In the genomic region with DNA sequence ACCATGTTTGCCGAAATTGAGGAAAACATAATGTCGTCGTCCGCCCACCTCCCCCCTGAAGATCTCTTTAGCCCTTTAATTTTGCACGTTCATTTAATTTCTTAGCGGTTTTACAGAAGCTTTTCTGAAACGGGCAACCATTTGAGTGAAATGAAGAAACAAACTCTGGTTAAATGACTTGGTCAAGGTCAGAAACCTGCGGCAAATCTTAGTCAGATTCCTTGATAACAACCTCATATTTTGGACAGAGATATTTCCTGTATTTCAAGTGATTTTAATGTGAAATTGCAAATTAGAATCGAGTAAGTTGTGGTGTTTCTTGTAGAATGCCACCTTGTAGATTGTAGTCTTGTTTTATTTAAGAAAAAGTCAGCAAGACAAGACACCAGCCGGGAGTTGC, we compare ENCODE assay signal across 8 mouse cellular contexts. TPM values are rescaled to one million over a fixed set of nuclear protein-coding genes. Genes with fewer than 3 reads are reported as not detected.
A peak's percentile ranks its signal among the peaks of the same experiment; 100 is the strongest.
DNase-seq lines count a peak whose midpoint lies in the region; ATAC-seq and TF ChIP-seq lines count a peak whose summit lies in the region.

No protein-coding gene starts in this region.

- peaks cover 41% of the 10 kb centered on the region for H3K36me3 ChIP-seq in heart, embryonic 13.5 days
- peaks cover 32% of the 10 kb centered on the region for H3K36me3 ChIP-seq in ES-Bruce4 (ENCODE audit: control insufficient read depth, insufficient read depth, low read length, poor library complexity, severe bottlenecking)
- H3K36me3 ChIP-seq in hindbrain, embryonic 11.5 days (ENCODE audit: control insufficient read depth, insufficient read depth, low read length), result 0 out of 2 replicates have a peak, but pooled peaks cover 4% of the 10 kb centered on the region
- H3K36me3 ChIP-seq in midbrain, embryonic 10.5 days, result peaks cover 44% of the 10 kb centered on the region

- peak overlapping the region; percentile 82 for H3K4me2 ChIP-seq in heart, embryonic 13.5 days
- H3K4me2 ChIP-seq in hindbrain, embryonic 11.5 days (replicated peaks; ENCODE audit: low read depth, low read length), result peak overlapping the region; percentile 57

- H3K4me3 ChIP-seq in heart, embryonic 13.5 days, result peak overlapping the region; percentile 96
- peak overlapping the region; percentile 82; the same call in 1 of the 2 replicates for H3K4me3 ChIP-seq in ES-Bruce4 (ENCODE audit: low read depth, low read length)
- peak overlapping the region; percentile 76 for H3K4me3 ChIP-seq in hindbrain, embryonic 11.5 days (ENCODE audit: low read depth, low read length)
- H3K4me3 ChIP-seq in midbrain, embryonic 10.5 days, result peak overlapping the region; percentile 92

- WGBS in heart, embryonic 13.5 days, result 21% methylated on average over 10 of the region's 10 CpGs
- WGBS in hindbrain, embryonic 11.5 days, result 37% methylated on average over 10 of the region's 10 CpGs
- 46% methylated on average over 10 of the region's 10 CpGs for WGBS in midbrain, embryonic 10.5 days

- peaks cover 23% of the 10 kb centered on the region for H3K4me1 ChIP-seq in heart, embryonic 13.5 days
- peaks cover 2% of the 10 kb centered on the region for H3K4me1 ChIP-seq in ES-Bruce4 (ENCODE audit: control insufficient read depth, insufficient read depth, low read length)
- H3K4me1 ChIP-seq in hindbrain, embryonic 11.5 days (replicated peaks; ENCODE audit: control insufficient read depth, insufficient read depth, low read length), result no peaks in the 10 kb centered on the region
- peaks cover 11% of the 10 kb centered on the region for H3K4me1 ChIP-seq in midbrain, embryonic 10.5 days

- TF ChIP-seq CTCF in ES-Bruce4 (IDR thresholded peaks at IDR 0.05; ENCODE audit: low read depth, low read length), result no peak

- H3K27ac ChIP-seq in heart, embryonic 13.5 days (replicated peaks), result peak overlapping the region; percentile 86; the same call in 1 of the 2 replicates
- no peak overlapping the region for H3K27ac ChIP-seq in ES-Bruce4 (ENCODE audit: insufficient read depth, low read length)
- no peak overlapping the region for H3K27ac ChIP-seq in hindbrain, embryonic 11.5 days (ENCODE audit: low read depth, low read length)
- peak overlapping the region; percentile 92; the same call in 1 of the 2 replicates for H3K27ac ChIP-seq in midbrain, embryonic 10.5 days (replicated peaks)

- H3K9ac ChIP-seq in heart, embryonic 13.5 days, result peak overlapping the region; percentile 96
- H3K9ac ChIP-seq in ES-Bruce4 (ENCODE audit: low read depth, poor library complexity, severe bottlenecking), result peak overlapping the region; percentile 77
- peak overlapping the region; percentile 78 for H3K9ac ChIP-seq in hindbrain, embryonic 11.5 days (ENCODE audit: low read depth, low read length)

- TF ChIP-seq EP300 in ES-Bruce4 (IDR thresholded peaks at IDR 0.05; ENCODE audit: insufficient read depth, low read depth, low read length), result no peak

- no peaks in the 10 kb centered on the region for H3K9me3 ChIP-seq in heart, embryonic 13.5 days
- no peaks in the 10 kb centered on the region for H3K9me3 ChIP-seq in ES-Bruce4 (replicated peaks; ENCODE audit: control insufficient read depth, insufficient read depth, low read length, poor library complexity, severe bottlenecking)
- no peaks in the 10 kb centered on the region for H3K9me3 ChIP-seq in hindbrain, embryonic 11.5 days (ENCODE audit: control insufficient read depth, low read length)
- no peaks in the 10 kb centered on the region for H3K9me3 ChIP-seq in midbrain, embryonic 10.5 days (replicated peaks)

- H3K27me3 ChIP-seq in heart, embryonic 13.5 days (replicated peaks), result peaks cover 21% of the 10 kb centered on the region
- H3K27me3 ChIP-seq in ES-Bruce4 (ENCODE audit: control insufficient read depth, insufficient read depth, low read length, poor library complexity, severe bottlenecking), result no peaks in the 10 kb centered on the region
- no peaks in the 10 kb centered on the region for H3K27me3 ChIP-seq in hindbrain, embryonic 11.5 days (ENCODE audit: control insufficient read depth, insufficient read depth, low read length)
- peaks cover 5% of the 10 kb centered on the region for H3K27me3 ChIP-seq in midbrain, embryonic 10.5 days (ENCODE audit: low read depth, poor library complexity, severe bottlenecking)

- TF ChIP-seq POLR2A in ES-Bruce4 (IDR thresholded peaks at IDR 0.05; ENCODE audit: insufficient read depth, low read length), result no peak

- no peak for DNase-seq in heart, postnatal 25 days (ENCODE audit: low spot score)
- DNase-seq in hindbrain, embryonic 11.5 days (ENCODE audit: low spot score), result no peak
- DNase-seq in midbrain, embryonic 10.5 days (ENCODE audit: low spot score), result no peak
- DNase-seq in layer of hippocampus, postnatal 25 days (ENCODE audit: extremely low spot score in 1 of 2, low spot score in 1 of 2), result no peak
- no peak for DNase-seq in thymus, postnatal 14 days
- no peak for DNase-seq in thymus, adult 18-20 months

- intact Hi-C loops in heart, postnatal 25 days (cut with DNase I), result loop anchor here (5.0 kb wide), 1 partner anchor 49 kb away; no protein-coding TSS in a partner anchor

- no peak for ATAC-seq in heart, embryonic 13.5 days (ENCODE audit: extremely low read depth, insufficient number of reproducible peaks, low FRiP score, low TSS enrichment)
- no peak for ATAC-seq in hindbrain, embryonic 11.5 days (ENCODE audit: low FRiP score)

RNA-seq across cellular contexts. Expression of a gene that starts 5.0 kb away (rescaled TPM):
- polyA plus RNA-seq in heart, embryonic 13.5 days (2015; fragmentation: Nextera tagmentation; extraction: Ambion mirVana), result 62.0 and 62.8 TPM in 2 replicates
- 10 to 100 TPM; 18.3 to 27.7 TPM for total RNA-seq in heart, postnatal 25 days (2021)
- polyA plus RNA-seq in ES-Bruce4 (2011; ENCODE audit: insufficient read depth, insufficient read length, low read depth, missing spikeins), result 165 and 186 TPM in 2 replicates
- polyA plus RNA-seq in hindbrain, embryonic 11.5 days (2014; fragmentation: Nextera tagmentation; extraction: Ambion mirVana), result 74.8 and 91.1 TPM in 2 replicates
- 80.8 and 91.6 TPM in 2 replicates for polyA plus RNA-seq in midbrain, embryonic 10.5 days (2016; fragmentation: Nextera tagmentation; extraction: Ambion mirVana)
- total RNA-seq in layer of hippocampus, postnatal 25 days (2021), result 10 to 100 TPM; 16.9 to 23.5 TPM

RNA-seq across cellular contexts. Expression of a gene that starts 13.5 kb away (rescaled TPM):
- polyA plus RNA-seq in heart, embryonic 13.5 days (2015; fragmentation: Nextera tagmentation; extraction: Ambion mirVana), result 33.5 and 34.7 TPM in 2 replicates
- total RNA-seq in heart, postnatal 25 days (2021), result 10 to 100 TPM in 1 of 2 experiments, 1 to 10 TPM in 1; 9.5 to 10.4 TPM
- polyA plus RNA-seq in ES-Bruce4 (2011; ENCODE audit: insufficient read depth, insufficient read length, low read depth, missing spikeins), result 90.1 and 99.5 TPM in 2 replicates
- 69.8 and 77.3 TPM in 2 replicates for polyA plus RNA-seq in hindbrain, embryonic 11.5 days (2014; fragmentation: Nextera tagmentation; extraction: Ambion mirVana)
- 68.2 and 73.0 TPM in 2 replicates for polyA plus RNA-seq in midbrain, embryonic 10.5 days (2016; fragmentation: Nextera tagmentation; extraction: Ambion mirVana)
- total RNA-seq in layer of hippocampus, postnatal 25 days (2021), result 10 to 100 TPM; 44.7 to 48.6 TPM

RNA-seq across cellular contexts. Expression of a gene that starts 41.1 kb away (rescaled TPM):
- 29.7 and 35.3 TPM in 2 replicates for polyA plus RNA-seq in heart, embryonic 13.5 days (2015; fragmentation: Nextera tagmentation; extraction: Ambion mirVana)
- total RNA-seq in heart, postnatal 25 days (2021), result 10 to 100 TPM; 70.7 to 75.8 TPM
- 46.4 and 53.9 TPM in 2 replicates for polyA plus RNA-seq in ES-Bruce4 (2011; ENCODE audit: insufficient read depth, insufficient read length, low read depth, missing spikeins)
- 26.9 and 35.6 TPM in 2 replicates for polyA plus RNA-seq in hindbrain, embryonic 11.5 days (2014; fragmentation: Nextera tagmentation; extraction: Ambion mirVana)
- polyA plus RNA-seq in midbrain, embryonic 10.5 days (2016; fragmentation: Nextera tagmentation; extraction: Ambion mirVana), result 35.4 and 38.4 TPM in 2 replicates
- 10 to 100 TPM; 29.3 to 34.7 TPM for total RNA-seq in layer of hippocampus, postnatal 25 days (2021)

Comparison
In these comparisons a context has a peak if more than half of its experiments do, and no peak if none do; other contexts are left out.
1. H3K27ac ChIP-seq: peak in heart, embryonic 13.5 days (single experiment) and midbrain, embryonic 10.5 days (single experiment); none in ES-Bruce4 (single experiment) and hindbrain, embryonic 11.5 days (single experiment).
2. Peak in every context shown above with its lines, with median percentiles within 50 percentile points of each other: H3K4me3 ChIP-seq and H3K9ac ChIP-seq.